Mouse (Mus musculus) heart, embryonic 16.5 days (tissue): ENCODE measurements around the gene 4930442H23Rik. TPM values are rescaled to one million over a fixed set of nuclear protein-coding genes. Genes with fewer than 3 reads are reported as not detected.
"Not testable (repeated sequence)": the region's sequence is repeated elsewhere in the genome, so short reads cannot be mapped to it uniquely, and the experiment has no call there.

Experiments
- ATAC-seq: fragments of 200-750 bp; cut with Nextera tagmentation; replicated peaks from 2 replicates; pipeline ENCODE4 v1.8.0; 2017; ENCODE audit warnings: moderate number of reproducible peaks; ENCODE audit not compliant: insufficient read depth, low FRiP score; ENCODE audit errors: extremely low read depth
- H3K27ac ChIP-seq: fragments of 300-500 bp; sonication (generic); 2 replicates; pipeline ENCODE4 v1.5.1; 2014; ENCODE audit warnings: mild to moderate bottlenecking, low read length, control low read depth, moderate library complexity
- H3K27me3 ChIP-seq: fragments of 300-500 bp; sonication (generic); 2 replicates; pipeline ENCODE4 v1.6.1; 2014; ENCODE audit warnings: low read length, mixed read lengths; ENCODE audit not compliant: control insufficient read depth, insufficient read depth
- H3K36me3 ChIP-seq: fragments of 300-500 bp; sonication (generic); 2 replicates; pipeline ENCODE4 v1.6.1; 2014; ENCODE audit not compliant: control insufficient read depth, insufficient read depth
- H3K4me1 ChIP-seq: fragments of 300-500 bp; sonication (generic); 2 replicates; pipeline ENCODE4 v1.6.1; 2014; ENCODE audit warnings: low read length, mixed read lengths; ENCODE audit not compliant: control insufficient read depth, insufficient read depth
- H3K4me2 ChIP-seq: fragments of 300-500 bp; sonication (generic); 2 replicates; pipeline ENCODE4 v1.6.1; 2014; ENCODE audit warnings: low read depth, mild to moderate bottlenecking, control low read depth, low read length
- H3K4me3 ChIP-seq: fragments of 300-500 bp; sonication (generic); 2 replicates; pipeline ENCODE4 v1.5.1; 2014; ENCODE audit warnings: mild to moderate bottlenecking, control low read depth, low read length
- H3K9ac ChIP-seq: fragments of 300-500 bp; sonication (generic); 2 replicates; pipeline ENCODE4 v1.6.1; 2014; ENCODE audit warnings: low read length, control low read depth
- H3K9me3 ChIP-seq: fragments of 300-500 bp; sonication (generic); replicated peaks from 2 replicates; pipeline ENCODE4 v1.6.1; 2016; ENCODE audit warnings: low read length; ENCODE audit not compliant: control insufficient read depth
- WGBS: fragments of 180-500 bp; shearing (Covaris S2); extraction: QIAGEN DNeasy Blood & Tissue Kit; methylation state at CpG from one replicate; pipeline ENCODE4 v1.1.7; 2014; 5-methylcytosine and 5-hydroxymethylcytosine counted together
- polyA plus RNA-seq: library from polyadenylated mRNA; unstranded; fragments of >200 nt; fragmentation: Nextera tagmentation; extraction: Ambion mirVana; gene quantifications from 2 replicates; pipeline ENCODE4 v1.2.1, GENCODE M21; 2015

4930442H23Rik gene
- polyA plus RNA-seq, 1 experiment from 2014 or later = 0.11 TPM

DNA sequence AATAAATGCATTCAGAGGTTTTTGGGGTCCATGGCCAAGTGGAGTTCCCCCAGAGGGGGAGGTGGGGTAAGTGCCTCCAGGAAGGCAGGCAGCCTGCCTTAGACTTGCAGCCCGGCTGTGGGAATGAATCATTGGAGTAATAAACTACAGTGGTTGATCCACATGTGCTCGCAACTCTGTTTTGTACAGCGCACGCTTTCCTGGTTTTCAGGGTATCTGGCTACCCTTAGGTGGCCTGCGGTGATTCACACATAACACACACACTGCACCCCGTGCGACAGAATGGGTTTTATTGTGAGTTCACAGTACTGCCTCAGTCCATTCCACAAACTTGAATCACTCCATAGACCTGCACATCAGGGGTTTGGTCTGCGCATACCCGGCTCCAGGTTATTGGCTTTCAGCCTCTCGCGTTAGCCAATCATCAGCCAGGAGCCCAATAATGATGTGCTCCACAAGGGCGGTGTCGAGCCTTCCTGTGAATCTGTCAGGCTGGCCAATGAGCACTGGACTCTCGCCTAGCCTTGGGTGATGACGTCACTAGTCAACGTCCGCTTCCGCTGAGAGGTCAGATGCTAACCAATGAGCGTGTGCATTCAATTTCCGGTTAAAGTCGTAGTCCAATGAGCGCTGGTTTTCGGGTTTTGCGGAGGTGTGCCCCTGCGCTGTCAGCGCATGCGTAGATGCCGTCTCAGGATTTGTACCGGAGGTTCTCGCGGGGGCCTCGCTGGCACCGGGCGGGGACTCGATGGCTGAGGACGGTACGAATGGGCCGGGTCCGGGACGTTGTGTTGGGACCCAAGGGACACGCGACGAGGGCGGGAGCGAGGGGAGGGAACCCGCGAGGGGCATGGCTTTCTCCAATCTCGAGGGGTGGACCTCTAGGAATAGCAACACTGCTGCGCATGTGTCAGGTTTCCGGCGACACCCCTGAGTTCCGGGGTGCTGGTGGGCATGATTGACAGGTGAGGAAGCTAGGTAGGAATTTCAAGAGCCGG, 1.0 kb downstream of the 4930442H23Rik start, which contains the start of gene Dapk3:
TSS of gene Dapk3 (plus strand) at position 670 of the 998 bp plus-strand sequence.
- peaks cover 30% of the 10 kb centered on the region for H3K4me1 ChIP-seq

DNA sequence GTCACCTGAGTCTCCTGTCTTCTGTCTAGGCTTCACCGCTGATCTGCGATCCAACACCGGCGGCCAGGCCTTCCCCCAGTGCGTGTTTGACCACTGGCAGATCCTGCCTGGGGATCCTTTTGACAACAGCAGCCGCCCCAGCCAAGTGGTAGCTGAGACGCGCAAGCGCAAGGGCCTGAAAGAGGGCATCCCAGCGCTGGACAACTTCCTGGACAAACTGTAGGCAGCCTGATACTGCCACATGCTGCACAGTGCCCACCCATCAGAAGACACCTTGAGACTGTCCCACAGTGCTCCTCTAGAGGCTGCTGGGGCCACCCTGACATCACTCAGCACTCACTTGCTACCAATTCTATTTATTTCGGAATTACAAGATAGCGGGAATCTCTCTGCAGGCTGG, 1.8 kb downstream of the 4930442H23Rik start:
- not testable (repeated sequence) for ATAC-seq, H3K9ac ChIP-seq, H3K4me2 ChIP-seq, H3K4me3 ChIP-seq, H3K27me3 ChIP-seq, H3K9me3 ChIP-seq
- Histone ChIP-seq H3K4me1 (peaks cover 32% of the 10 kb centered on the region), H3K27ac (peak overlapping the region; percentile 41; the same call in 1 of the 2 replicates), H3K36me3 (peaks cover 53% of the 10 kb centered on the region)
- WGBS = 66% methylated on average over 12 of the region's 12 CpGs

More for the DNA sequence above, 1.0 kb downstream of the 4930442H23Rik start, which contains the start of gene Dapk3:
- Histone ChIP-seq H3K4me2 (peak within 1 kb of the TSS; percentile 75), H3K9me3 (no peaks in the 10 kb centered on the region), H3K4me3 (peak within 1 kb of the TSS; percentile 79), H3K36me3 (peaks cover 53% of the 10 kb centered on the region), H3K27me3 (no peaks in the 10 kb centered on the region), H3K27ac (peak within 1 kb of the TSS; percentile 88), H3K9ac (peak within 1 kb of the TSS; percentile 86)
- WGBS = 5% methylated on average over 53 of the region's 53 CpGs
- peak; percentile 94 for ATAC-seq

DNA sequence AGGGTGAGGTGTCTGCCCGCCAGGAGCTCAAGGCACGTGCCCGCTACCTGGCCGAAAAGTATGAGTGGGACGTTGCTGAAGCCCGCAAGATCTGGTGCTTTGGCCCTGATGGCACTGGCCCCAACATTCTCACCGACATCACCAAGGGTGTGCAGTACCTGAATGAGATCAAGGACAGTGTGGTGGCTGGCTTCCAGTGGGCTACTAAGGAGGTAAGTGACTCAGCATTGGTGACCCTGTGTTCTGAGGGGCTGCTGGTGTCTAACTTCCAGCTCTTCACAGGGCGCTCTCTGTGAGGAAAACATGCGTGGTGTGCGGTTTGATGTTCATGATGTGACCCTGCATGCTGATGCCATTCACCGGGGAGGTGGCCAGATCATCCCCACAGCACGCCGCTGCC, 2.7 kb downstream of the 4930442H23Rik start:
- H3K4me3 ChIP-seq = no peak overlapping the region
- H3K27ac ChIP-seq = no peak overlapping the region
- H3K4me1 ChIP-seq = peaks cover 32% of the 10 kb centered on the region
- 88% methylated on average over 13 of the region's 13 CpGs for WGBS
- no peaks in the 10 kb centered on the region for H3K9me3 ChIP-seq
- peaks cover 53% of the 10 kb centered on the region for H3K36me3 ChIP-seq
- no peaks in the 10 kb centered on the region for H3K27me3 ChIP-seq
- no peak overlapping the region for H3K4me2 ChIP-seq
- H3K9ac ChIP-seq = no peak overlapping the region
- ATAC-seq = no peak

GRCm38 (mm10) chr10:81179451-81180342, 4.0 kb downstream of the 4930442H23Rik start:
- Histone ChIP-seq H3K4me3 (no peak overlapping the region), H3K9me3 (no peaks in the 10 kb centered on the region), H3K4me1 (peaks cover 33% of the 10 kb centered on the region), H3K9ac (no peak overlapping the region), H3K27ac (no peak overlapping the region), H3K4me2 (no peak overlapping the region), H3K27me3 (no peaks in the 10 kb centered on the region), H3K36me3 (peaks cover 48% of the 10 kb centered on the region)
- WGBS = 90% methylated on average over 32 of the region's 32 CpGs
- ATAC-seq = no peak

DNA sequence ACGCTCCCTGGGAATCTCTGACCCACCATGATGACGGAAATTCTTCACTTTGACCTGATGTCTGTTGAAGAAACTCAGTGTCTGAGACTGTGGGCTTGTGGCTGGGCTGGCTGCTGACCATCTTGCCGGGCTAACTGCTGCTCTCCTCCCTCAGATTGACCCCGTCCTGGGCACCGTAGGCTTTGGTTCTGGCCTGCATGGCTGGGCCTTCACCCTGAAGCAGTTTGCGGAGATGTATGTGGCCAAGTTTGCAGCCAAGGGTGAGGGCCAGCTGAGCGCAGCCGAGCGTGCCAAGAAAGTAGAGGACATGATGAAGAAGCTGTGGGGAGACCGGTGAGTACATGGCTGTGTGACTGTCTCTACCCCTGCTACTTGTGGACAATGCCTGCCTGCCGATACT, 4.7 kb downstream of the 4930442H23Rik start:
- 87% methylated on average over 11 of the region's 11 CpGs for WGBS
- ATAC-seq = no peak
- Histone ChIP-seq H3K9me3 (no peaks in the 10 kb centered on the region), H3K4me3 (no peak overlapping the region), H3K4me1 (peaks cover 35% of the 10 kb centered on the region), H3K36me3 (peaks cover 48% of the 10 kb centered on the region), H3K4me2 (no peak overlapping the region), H3K9ac (no peak overlapping the region), H3K27ac (no peak overlapping the region), H3K27me3 (no peaks in the 10 kb centered on the region)

- peak overlapping the region; percentile 97 for H3K4me2 ChIP-seq
- no peaks in the 10 kb centered on the region for H3K9me3 ChIP-seq
- peaks cover 48% of the 10 kb centered on the region for H3K36me3 ChIP-seq
- no peak overlapping the region for H3K27ac ChIP-seq
- no peak for ATAC-seq
- 49% methylated on average over 14 of the region's 14 CpGs for WGBS
- no peaks in the 10 kb centered on the region for H3K27me3 ChIP-seq
- H3K9ac ChIP-seq = peak overlapping the region; percentile 97
- peak overlapping the region; percentile 87 for H3K4me3 ChIP-seq
- peaks cover 35% of the 10 kb centered on the region for H3K4me1 ChIP-seq
These were observed 5.5 kb downstream of the 4930442H23Rik start for GRCm38 (mm10) chr10:81177958-81178712.

GRCm38 (mm10) chr10:81177491-81177925, 6.1 kb downstream of the 4930442H23Rik start:
- H3K27ac ChIP-seq = peak overlapping the region; percentile 90
- H3K4me1 ChIP-seq = peaks cover 37% of the 10 kb centered on the region
- no peaks in the 10 kb centered on the region for H3K27me3 ChIP-seq
- no peak for ATAC-seq
- H3K36me3 ChIP-seq = peaks cover 47% of the 10 kb centered on the region
- H3K9me3 ChIP-seq = no peaks in the 10 kb centered on the region
- peak overlapping the region; percentile 97 for H3K4me2 ChIP-seq
- H3K4me3 ChIP-seq = peak overlapping the region; percentile 87
- 7% methylated on average over 16 of the region's 16 CpGs for WGBS
- peak overlapping the region; percentile 97 for H3K9ac ChIP-seq
